10 mouse cellular contexts compared by ENCODE assay signal in genomic region chr9:82971433-82971832, GRCm38 (mm10). TPM values are rescaled to one million over a fixed set of nuclear protein-coding genes. Genes with fewer than 3 reads are reported as not detected.
A peak's percentile ranks its signal among the peaks of the same experiment; 100 is the strongest.
DNase-seq lines count a peak whose midpoint lies in the region; ATAC-seq and TF ChIP-seq lines count a peak whose summit lies in the region.
"Had no signal": no experiment of that assay in that cellular context is flagged by ENCODE, and none has a peak within 500 bp of the region (broad histone marks: within the 10 kb centered on the region; RNA-seq: fewer than 3 reads in every experiment).

No protein-coding gene starts in this region.

- intact Hi-C loops in left cerebral cortex, adult 2 months (cut with DNase I): loop anchor here (5.0 kb wide), 1 partner anchor 471 kb away; the partner anchor contains the start of gene Lca5

- H3K27ac ChIP-seq in forebrain, embryonic 10.5 days: no peak overlapping the region
- H3K27ac ChIP-seq in forebrain, embryonic 11.5 days (ENCODE audit: low read depth, low read length): no peak overlapping the region
- no peak overlapping the region for H3K27ac ChIP-seq in liver, adult 2 months (replicated peaks; ENCODE audit: insufficient read depth, low read depth, low read length)
- no peak overlapping the region for H3K27ac ChIP-seq in embryonic facial prominence, embryonic 13.5 days
- H3K27ac ChIP-seq in midbrain, embryonic 16.5 days (ENCODE audit: low read length): no peak overlapping the region
- H3K27ac ChIP-seq in left cerebral cortex, adult 2 months: no peak overlapping the region
- no peak overlapping the region for H3K27ac ChIP-seq in limb, embryonic 10.5 days
- H3K27ac ChIP-seq: lung, embryonic 15.5 days had no signal

- H3K4me2 ChIP-seq in forebrain, embryonic 11.5 days (ENCODE audit: low read depth, low read length, severe bottlenecking): no peak overlapping the region
- peak overlapping the region; percentile 14; the same call in 1 of the 2 replicates for H3K4me2 ChIP-seq in embryonic facial prominence, embryonic 13.5 days
- peak overlapping the region; percentile 34; the same call in 1 of the 2 replicates for H3K4me2 ChIP-seq in midbrain, embryonic 16.5 days (ENCODE audit: low read length)
- H3K4me2 ChIP-seq: lung, embryonic 15.5 days had no signal

- peaks cover 25% of the 10 kb centered on the region for H3K4me1 ChIP-seq in forebrain, embryonic 10.5 days
- no peaks in the 10 kb centered on the region for H3K4me1 ChIP-seq in forebrain, embryonic 11.5 days (replicated peaks; ENCODE audit: control insufficient read depth, insufficient read depth, low read length)
- H3K4me1 ChIP-seq in liver, adult 2 months (ENCODE audit: control insufficient read depth, insufficient read depth, low read length): peaks cover 6% of the 10 kb centered on the region
- peaks cover 9% of the 10 kb centered on the region for H3K4me1 ChIP-seq in embryonic facial prominence, embryonic 13.5 days
- peaks cover 25% of the 10 kb centered on the region for H3K4me1 ChIP-seq in midbrain, embryonic 16.5 days (ENCODE audit: control insufficient read depth, insufficient read depth, low read length)
- H3K4me1 ChIP-seq in limb, embryonic 10.5 days: peaks cover 19% of the 10 kb centered on the region

- ATAC-seq in forebrain, embryonic 11.5 days (replicated peaks; ENCODE audit: low FRiP score): no peak
- ATAC-seq in embryonic facial prominence, embryonic 13.5 days (ENCODE audit: insufficient number of reproducible peaks, insufficient read depth, low FRiP score, low TSS enrichment, low read depth): no peak
- no peak for ATAC-seq in midbrain, embryonic 16.5 days

- no peak for TF ChIP-seq POLR2A in liver, adult 2 months (IDR thresholded peaks at IDR 0.05; ENCODE audit: extremely low read depth, insufficient read depth, low read length)

- 88% methylated on average over 1 of the region's 1 CpGs for WGBS in forebrain, embryonic 10.5 days
- 72% methylated on average over 1 of the region's 1 CpGs for WGBS in forebrain, embryonic 11.5 days
- 15% methylated on average over 1 of the region's 1 CpGs for WGBS in liver, adult 2 months
- WGBS in embryonic facial prominence, embryonic 13.5 days: 61% methylated on average over 1 of the region's 1 CpGs
- WGBS in midbrain, embryonic 16.5 days: 25% methylated on average over 1 of the region's 1 CpGs
- WGBS in limb, embryonic 10.5 days: 91% methylated on average over 1 of the region's 1 CpGs

- DNase-seq in forebrain, embryonic 10.5 days (ENCODE audit: extremely low spot score, low spot score): no peak
- DNase-seq in forebrain, embryonic 11.5 days (ENCODE audit: low spot score): no peak
- DNase-seq in liver, adult 2 months (ENCODE audit: extremely low read depth, low read depth, low spot score): peak; percentile 55
- DNase-seq in liver: no peak
- DNase-seq in left cerebral cortex, adult 2 months (ENCODE audit: extremely low spot score in 1 of 2, low spot score in 2 of 2): no peak
- DNase-seq in limb, embryonic 10.5 days (ENCODE audit: low spot score): no peak
- DNase-seq: gastrocnemius, postnatal 10 days had no signal

- H3K9ac ChIP-seq in forebrain, embryonic 11.5 days (ENCODE audit: low read length): no peak overlapping the region
- H3K9ac ChIP-seq in liver, adult 2 months (ENCODE audit: low read depth, low read length): no peak overlapping the region
- H3K9ac ChIP-seq in embryonic facial prominence, embryonic 13.5 days: no peak overlapping the region
- no peak overlapping the region for H3K9ac ChIP-seq in midbrain, embryonic 16.5 days (ENCODE audit: low read depth, low read length)
- H3K9ac ChIP-seq: lung, embryonic 15.5 days had no signal

- H3K4me3 ChIP-seq in forebrain, embryonic 10.5 days: peak overlapping the region; percentile 2; the same call in 1 of the 2 replicates
- H3K4me3 ChIP-seq in forebrain, embryonic 11.5 days (ENCODE audit: low read depth, low read length): no peak overlapping the region
- no peak overlapping the region for H3K4me3 ChIP-seq in liver, adult 2 months (ENCODE audit: insufficient read depth, low read depth, low read length)
- H3K4me3 ChIP-seq in embryonic facial prominence, embryonic 13.5 days: no peak overlapping the region
- H3K4me3 ChIP-seq in midbrain, embryonic 16.5 days (ENCODE audit: low read depth, low read length): no peak overlapping the region
- no peak overlapping the region for H3K4me3 ChIP-seq in left cerebral cortex, adult 2 months
- no peak overlapping the region for H3K4me3 ChIP-seq in limb, embryonic 10.5 days
- H3K4me3 ChIP-seq: lung, embryonic 15.5 days had no signal

- H3K9me3 ChIP-seq in forebrain, embryonic 10.5 days: no peaks in the 10 kb centered on the region
- H3K9me3 ChIP-seq in forebrain, embryonic 11.5 days (ENCODE audit: control insufficient read depth, low read length): no peaks in the 10 kb centered on the region
- H3K9me3 ChIP-seq in embryonic facial prominence, embryonic 13.5 days: no peaks in the 10 kb centered on the region
- no peaks in the 10 kb centered on the region for H3K9me3 ChIP-seq in midbrain, embryonic 16.5 days (replicated peaks; ENCODE audit: control insufficient read depth, low read length, poor library complexity, severe bottlenecking)
- no peaks in the 10 kb centered on the region for H3K9me3 ChIP-seq in limb, embryonic 10.5 days (replicated peaks)
- H3K9me3 ChIP-seq: lung, embryonic 15.5 days had no signal

- H3K79me2 ChIP-seq in liver, adult 2 months (ENCODE audit: control insufficient read depth, insufficient read depth, low read length): peaks cover 10% of the 10 kb centered on the region; the same call in 1 of the 2 replicates

- no peak for TF ChIP-seq CTCF in liver, adult 2 months (IDR thresholded peaks at IDR 0.05; ENCODE audit: low read depth, low read length)
- no peak for TF ChIP-seq CTCF in left cerebral cortex, adult 2 months (IDR thresholded peaks at IDR 0.05)

- peaks cover 27% of the 10 kb centered on the region for H3K36me3 ChIP-seq in forebrain, embryonic 10.5 days (replicated peaks)
- H3K36me3 ChIP-seq in forebrain, embryonic 11.5 days (ENCODE audit: control insufficient read depth, insufficient read depth, low read length): no peaks in the 10 kb centered on the region
- H3K36me3 ChIP-seq in liver, adult 2 months (ENCODE audit: control insufficient read depth, insufficient read depth, low read length): peaks cover 4% of the 10 kb centered on the region; the same call in 1 of the 2 replicates
- H3K36me3 ChIP-seq in embryonic facial prominence, embryonic 13.5 days: no peaks in the 10 kb centered on the region
- no peaks in the 10 kb centered on the region for H3K36me3 ChIP-seq in midbrain, embryonic 16.5 days (ENCODE audit: control insufficient read depth, insufficient read depth, low read length)
- H3K36me3 ChIP-seq in limb, embryonic 10.5 days: peaks cover 28% of the 10 kb centered on the region
- H3K36me3 ChIP-seq: lung, embryonic 15.5 days had no signal

- H3K27me3 ChIP-seq in forebrain, embryonic 10.5 days (ENCODE audit: poor library complexity, severe bottlenecking): no peaks in the 10 kb centered on the region
- H3K27me3 ChIP-seq in forebrain, embryonic 11.5 days (ENCODE audit: control insufficient read depth, insufficient read depth, low read length): no peaks in the 10 kb centered on the region
- H3K27me3 ChIP-seq in liver, adult 2 months (ENCODE audit: control insufficient read depth, insufficient read depth, low read length): no peaks in the 10 kb centered on the region
- no peaks in the 10 kb centered on the region for H3K27me3 ChIP-seq in embryonic facial prominence, embryonic 13.5 days
- H3K27me3 ChIP-seq in midbrain, embryonic 16.5 days (ENCODE audit: control insufficient read depth, insufficient read depth, low read depth, low read length): no peaks in the 10 kb centered on the region
- no peaks in the 10 kb centered on the region for H3K27me3 ChIP-seq in limb, embryonic 10.5 days (ENCODE audit: low read depth, poor library complexity, severe bottlenecking)
- H3K27me3 ChIP-seq: lung, embryonic 15.5 days had no signal

RNA-seq across cellular contexts. Expression of gene Phip, which starts 3.9 kb away (rescaled TPM):
- polyA plus RNA-seq in forebrain, embryonic 10.5 days (2016; fragmentation: Nextera tagmentation; extraction: Ambion mirVana): 118 and 119 TPM in 2 replicates
- 144 and 152 TPM in 2 replicates for polyA plus RNA-seq in forebrain, embryonic 11.5 days (2014; fragmentation: Nextera tagmentation; extraction: Ambion mirVana)
- 23.5 and 25.1 TPM in 2 replicates for total RNA-seq in liver, adult 2 months (2014; rRNA removed)
- 0.95 and 1.1 TPM in 2 replicates for polyA plus RNA-seq in liver, adult 2 months (2012; rRNA removed)
- polyA plus RNA-seq in embryonic facial prominence, embryonic 13.5 days (2015; fragmentation: Nextera tagmentation; extraction: Ambion mirVana): 116 and 118 TPM in 2 replicates
- polyA plus RNA-seq in midbrain, embryonic 16.5 days (2015; fragmentation: Nextera tagmentation; extraction: Ambion mirVana): 91.2 and 116 TPM in 2 replicates
- 10 to 100 TPM; 76.6 to 78.7 TPM for total RNA-seq in left cerebral cortex, adult 2 months (2021)
- polyA plus RNA-seq in limb, embryonic 10.5 days (2016; fragmentation: Nextera tagmentation; extraction: Ambion mirVana): 113 and 130 TPM in 2 replicates

Comparison
In these comparisons a context has a peak if more than half of its experiments do, and no peak if none do; other contexts are left out.
1. RNA of gene Phip, which starts 3.9 kb away (polyA plus RNA-seq): 144 to 152 TPM in forebrain, embryonic 11.5 days, 113 to 130 TPM in limb, embryonic 10.5 days, 118 to 119 TPM in forebrain, embryonic 10.5 days, 116 to 118 TPM in embryonic facial prominence, embryonic 13.5 days and 91.2 to 116 TPM in midbrain, embryonic 16.5 days; 0.95 to 1.1 TPM in liver, adult 2 months; every median in the first group is over 10 times any median in the second.